34 mouse cellular contexts compared by ENCODE assay signal in genomic region chr8:61802840-61803239, GRCm38 (mm10).
DNase-seq lines count a peak whose midpoint lies in the region; ATAC-seq and TF ChIP-seq lines count a peak whose summit lies in the region.
"Had no signal": no experiment of that assay in that cellular context is flagged by ENCODE, and none has a peak within 500 bp of the region (broad histone marks: within the 10 kb centered on the region; RNA-seq: fewer than 3 reads in every experiment).

No protein-coding gene starts in this region.

- no peak overlapping the region for H3K4me2 ChIP-seq in heart, embryonic 13.5 days
- no peak overlapping the region for H3K4me2 ChIP-seq in heart, embryonic 11.5 days
- H3K4me2 ChIP-seq in myocyte (ENCODE audit: low read depth): peak overlapping the region; percentile 55
- no peak overlapping the region for H3K4me2 ChIP-seq in forebrain, embryonic 15.5 days (replicated peaks)
- H3K4me2 ChIP-seq: embryonic facial prominence, embryonic 12.5 days; forebrain, embryonic 13.5 days; heart, embryonic 12.5 days; hindbrain, embryonic 14.5 days; neural tube, embryonic 15.5 days had no signal

- ATAC-seq in heart, embryonic 13.5 days (ENCODE audit: extremely low read depth, insufficient number of reproducible peaks, low FRiP score, low TSS enrichment): no peak
- ATAC-seq in heart, embryonic 11.5 days (replicated peaks; ENCODE audit: insufficient number of reproducible peaks, low FRiP score, low TSS enrichment): no peak
- ATAC-seq in forebrain, embryonic 15.5 days (replicated peaks): no peak
- ATAC-seq: forebrain, embryonic 13.5 days; intestine, postnatal 0 days had no signal

- H3K4me3 ChIP-seq in heart, embryonic 13.5 days: no peak overlapping the region
- no peak overlapping the region for H3K4me3 ChIP-seq in heart, embryonic 11.5 days (ENCODE audit: low read depth, low read length)
- no peak overlapping the region for H3K4me3 ChIP-seq in myocyte
- H3K4me3 ChIP-seq in forebrain, embryonic 15.5 days: no peak overlapping the region
- H3K4me3 ChIP-seq: embryonic facial prominence, embryonic 12.5 days; forebrain, embryonic 13.5 days; heart, embryonic 12.5 days; neural tube, embryonic 15.5 days had no signal

- no peak overlapping the region for H3ac ChIP-seq in myocyte (ENCODE audit: control insufficient read depth, insufficient read length)

- peaks cover under 1% of the 10 kb centered on the region for H3K36me3 ChIP-seq in heart, embryonic 13.5 days
- no peaks in the 10 kb centered on the region for H3K36me3 ChIP-seq in heart, embryonic 11.5 days (ENCODE audit: control insufficient read depth, insufficient read depth, low read length)
- no peaks in the 10 kb centered on the region for H3K36me3 ChIP-seq in myocyte (ENCODE audit: control insufficient read depth, insufficient read depth)
- H3K36me3 ChIP-seq in forebrain, embryonic 15.5 days: no peaks in the 10 kb centered on the region
- H3K36me3 ChIP-seq: embryonic facial prominence, embryonic 12.5 days; heart, embryonic 12.5 days; neural tube, embryonic 15.5 days had no signal

- no peaks in the 10 kb centered on the region for H3K27me3 ChIP-seq in heart, embryonic 13.5 days (replicated peaks)
- H3K27me3 ChIP-seq in heart, embryonic 11.5 days (ENCODE audit: control insufficient read depth, insufficient read depth, low read length): no peaks in the 10 kb centered on the region
- no peaks in the 10 kb centered on the region for H3K27me3 ChIP-seq in myocyte (ENCODE audit: control insufficient read depth, insufficient read depth, insufficient read length)
- H3K27me3 ChIP-seq in forebrain, embryonic 15.5 days: no peaks in the 10 kb centered on the region
- H3K27me3 ChIP-seq: embryonic facial prominence, embryonic 12.5 days; forebrain, embryonic 13.5 days; heart, embryonic 12.5 days; neural tube, embryonic 15.5 days had no signal

- no peaks in the 10 kb centered on the region for H3K9me3 ChIP-seq in heart, embryonic 13.5 days
- no peaks in the 10 kb centered on the region for H3K9me3 ChIP-seq in heart, embryonic 11.5 days (replicated peaks; ENCODE audit: control insufficient read depth, low read length)
- H3K9me3 ChIP-seq in forebrain, embryonic 15.5 days: no peaks in the 10 kb centered on the region
- H3K9me3 ChIP-seq: embryonic facial prominence, embryonic 12.5 days; forebrain, embryonic 13.5 days; heart, embryonic 12.5 days; neural tube, embryonic 15.5 days had no signal

- TF ChIP-seq POLR2A in myocyte (IDR thresholded peaks at IDR 0.05; ENCODE audit: insufficient read length, low read depth): no peak

- DNase-seq in Muller cell, postnatal 12 days (ENCODE audit: inconsistent ontology term): peak; percentile 43
- no peak for DNase-seq in cerebellum, postnatal 25 days
- no peak for DNase-seq in right cerebral cortex, postnatal 4 days
- DNase-seq: adrenal gland, postnatal 10 days; cerebellum, adult 11-12 months; cerebellum, postnatal 10 days; gastrocnemius, postnatal 25 days; heart, adult 11 months; heart, postnatal 10 days; kidney, adult 9 months; kidney, postnatal 10 days; layer of hippocampus, postnatal 36 days; left cerebral cortex, postnatal 4 days; liver; lung, adult 2 months; lung, postnatal 10 days; midbrain, embryonic 14.5 days; retina, postnatal 1 day; right cerebral cortex, postnatal 14 days; spleen, adult 18-20 months; thymus, adult 2 months; thymus, postnatal 36 days had no signal

- no peaks in the 10 kb centered on the region for H3K79me2 ChIP-seq in myocyte (ENCODE audit: control insufficient read depth, insufficient read depth)

- 68% methylated on average over 2 of the region's 2 CpGs for WGBS in heart, embryonic 13.5 days
- WGBS in heart, embryonic 11.5 days (ENCODE audit: insufficient replicate concordance): 72% methylated on average over 2 of the region's 2 CpGs
- 89% methylated on average over 2 of the region's 2 CpGs for WGBS in forebrain, embryonic 15.5 days

- 0 out of 2 replicates have a peak overlapping the region, but pooled peaks have one; percentile 6 for H3K27ac ChIP-seq in heart, embryonic 13.5 days (replicated peaks)
- no peak overlapping the region for H3K27ac ChIP-seq in heart, embryonic 11.5 days (ENCODE audit: low read depth, low read length)
- no peak overlapping the region for H3K27ac ChIP-seq in forebrain, embryonic 15.5 days (replicated peaks)
- H3K27ac ChIP-seq: embryonic facial prominence, embryonic 12.5 days; forebrain, embryonic 13.5 days; hindbrain, embryonic 14.5 days; liver, embryonic 14.5 days; macrophage; neural tube, embryonic 15.5 days had no signal

- peaks cover 39% of the 10 kb centered on the region for H3K4me1 ChIP-seq in heart, embryonic 13.5 days
- peaks cover 7% of the 10 kb centered on the region; the same call in 1 of the 2 replicates for H3K4me1 ChIP-seq in heart, embryonic 11.5 days (ENCODE audit: control insufficient read depth, insufficient read depth, low read length)
- H3K4me1 ChIP-seq in forebrain, embryonic 15.5 days: no peaks in the 10 kb centered on the region
- H3K4me1 ChIP-seq: embryonic facial prominence, embryonic 12.5 days; forebrain, embryonic 13.5 days; neural tube, embryonic 15.5 days had no signal

- no peak overlapping the region for H3K9ac ChIP-seq in heart, embryonic 13.5 days
- H3K9ac ChIP-seq in heart, embryonic 11.5 days (ENCODE audit: low read depth, low read length): no peak overlapping the region
- no peak overlapping the region for H3K9ac ChIP-seq in forebrain, embryonic 15.5 days (replicated peaks)
- H3K9ac ChIP-seq: embryonic facial prominence, embryonic 12.5 days; forebrain, embryonic 13.5 days; heart, embryonic 12.5 days; hindbrain, embryonic 14.5 days; liver, embryonic 14.5 days; neural tube, embryonic 15.5 days had no signal

TF ChIP-seq in myocyte, 11 proteins besides CTCF, POLR2A, EP300 and RAD21:
- TF ChIP-seq MYOD1 (IDR thresholded peaks at IDR 0.05; ENCODE audit: control insufficient read depth in 1 of 3, insufficient read length in 2 of 3, low read depth in 2 of 3) (no peak), CEBPB (IDR thresholded peaks at IDR 0.05; ENCODE audit: insufficient read depth, poor library complexity, severe bottlenecking) (no peak), SRF (IDR thresholded peaks at IDR 0.05; ENCODE audit: control insufficient read depth, insufficient read length, low read depth) (no peak), POLR2AphosphoS2 (IDR thresholded peaks at IDR 0.05; ENCODE audit: insufficient read length, low read depth) (no peak), MYOG (IDR thresholded peaks at IDR 0.05; ENCODE audit: control insufficient read depth in 1 of 3, insufficient read depth in 1 of 3, insufficient read length in 2 of 3, low read depth in 2 of 3) (no peak), E2F4 (IDR thresholded peaks at IDR 0.05; ENCODE audit: insufficient read depth) (no peak), MAX (IDR thresholded peaks at IDR 0.05; ENCODE audit: low read depth) (no peak), USF1 (IDR thresholded peaks at IDR 0.05; ENCODE audit: low read depth) (no peak), REST (IDR thresholded peaks at IDR 0.05; ENCODE audit: insufficient read depth, insufficient read length) (no peak)
